Mouse (Mus musculus): ENCODE data around the gene Kif26a.

Kif26a gene

GRCm38 (mm10) chr12:112130161-112130860, 15.7 kb upstream of the Kif26a start:
- in situ Hi-C loops (cut with MboI, MseI): loop anchor here (25.0 kb wide), 1 partner anchor 807 kb away; the partner anchor contains the start of genes Jag2 and Nudt14

GRCm38 (mm10) chr12:112130957-112131356, 15.1 kb upstream of the Kif26a start:
- in situ Hi-C loops (cut with MboI, MseI): loop anchor here (25.0 kb wide), 1 partner anchor 806 kb away; the partner anchor contains the start of genes Jag2 and Nudt14

- in situ Hi-C loops (cut with MboI, MseI): loop anchor here (10.0 to 25.0 kb wide), 2 partner anchors 475 to 797 kb away; partner anchors contain the start of genes Jag2 and Nudt14
These were observed 5.8 kb upstream of the Kif26a start for GRCm38 (mm10) chr12:112140231-112140630.

- in situ Hi-C loops (cut with MboI, MseI): loop anchor here (10.0 to 25.0 kb wide), 2 partner anchors 474 to 797 kb away; partner anchors contain the start of genes Jag2 and Nudt14
These were observed 5.3 kb upstream of the Kif26a start for GRCm38 (mm10) chr12:112140745-112141144.

- in situ Hi-C loops (cut with MboI, MseI): loop anchor here (10.0 to 25.0 kb wide), 2 partner anchors 474 to 796 kb away; partner anchors contain the start of genes Jag2 and Nudt14
These were observed 4.7 kb upstream of the Kif26a start for GRCm38 (mm10) chr12:112141300-112141699.

GRCm38 (mm10) chr12:112143116-112143832, 2.7 kb upstream of the Kif26a start:
- in situ Hi-C loops (cut with MboI, MseI): loop anchor here (10.0 to 25.0 kb wide), 2 partner anchors 472 to 794 kb away; partner anchors contain the start of genes Jag2 and Nudt14

- in situ Hi-C loops (cut with MboI, MseI): loop anchor here (10.0 to 25.0 kb wide), 2 partner anchors 471 to 793 kb away; partner anchors contain the start of genes Jag2 and Nudt14
These were observed 2.2 kb upstream of the Kif26a start for GRCm38 (mm10) chr12:112143833-112144201.

GRCm38 (mm10) chr12:112144377-112145115, 1.5 kb upstream of the Kif26a start:
- in situ Hi-C loops (cut with MboI, MseI): loop anchor here (10.0 to 25.0 kb wide), 2 partner anchors 470 to 793 kb away; partner anchors contain the start of genes Jag2 and Nudt14

GRCm38 (mm10) chr12:112145211-112145874, 665 bp upstream of the Kif26a start:
- in situ Hi-C loops (cut with MboI, MseI): loop anchor here (10.0 to 25.0 kb wide), 2 partner anchors 469 to 792 kb away; partner anchors contain the start of genes Jag2 and Nudt14

- in situ Hi-C loops (cut with MboI, MseI): loop anchor here (10.0 to 25.0 kb wide), 2 partner anchors 467 to 790 kb away; partner anchors contain the start of genes Jag2 and Nudt14
These were observed 1.4 kb downstream of the Kif26a start for GRCm38 (mm10) chr12:112147365-112147764.

- in situ Hi-C loops (cut with MboI, MseI): no loop called here
These were observed 4.0 kb downstream of the Kif26a start for GRCm38 (mm10) chr12:112150011-112150410.

GRCm38 (mm10) chr12:112151244-112151979, 5.4 kb downstream of the Kif26a start:
- in situ Hi-C loops (cut with MboI, MseI): no loop called here

GRCm38 (mm10) chr12:112151980-112152362, 6.0 kb downstream of the Kif26a start:
- in situ Hi-C loops (cut with MboI, MseI): no loop called here

- in situ Hi-C loops (cut with MboI, MseI): no loop called here
These were observed 7.6 kb downstream of the Kif26a start for GRCm38 (mm10) chr12:112153597-112153996.

- in situ Hi-C loops (cut with MboI, MseI): no loop called here
These were observed 8.5 kb downstream of the Kif26a start for GRCm38 (mm10) chr12:112154476-112154875.

GRCm38 (mm10) chr12:112155218-112156051, 9.4 kb downstream of the Kif26a start:
- in situ Hi-C loops (cut with MboI, MseI): no loop called here

GRCm38 (mm10) chr12:112156804-112157203, 10.8 kb downstream of the Kif26a start:
- in situ Hi-C loops (cut with MboI, MseI): no loop called here

GRCm38 (mm10) chr12:112158246-112158645, 12.2 kb downstream of the Kif26a start:
- in situ Hi-C loops (cut with MboI, MseI): no loop called here

GRCm38 (mm10) chr12:112158784-112159183, 12.8 kb downstream of the Kif26a start:
- in situ Hi-C loops (cut with MboI, MseI): no loop called here
